Mouse (Mus musculus): ENCODE data around the gene Fiz1. TPM values are rescaled to one million over a fixed set of nuclear protein-coding genes. Genes with fewer than 3 reads are reported as not detected.

Fiz1 gene
- polyA plus RNA-seq, 1 experiment from 2014 or later = 23.4 TPM

GRCm38 (mm10) chr7:5058631-5059030 is 44.1 kb upstream of the Fiz1 start:
- 68% methylated on average over 1 of the region's 1 CpGs for WGBS
- Histone ChIP-seq H3K9me3 (ENCODE audit: control insufficient read depth, low read length) (no peaks in the 10 kb centered on the region), H3K9ac (ENCODE audit: low read length) (no peak overlapping the region), H3K4me2 (ENCODE audit: low read length) (no peak overlapping the region), H3K36me3 (ENCODE audit: control insufficient read depth, insufficient read depth, low read length) (no peaks in the 10 kb centered on the region), H3K27ac (replicated peaks in 1 of 2; ENCODE audit: control insufficient read depth in 1 of 2, insufficient read depth in 1 of 2, low read depth in 2 of 2, low read length in 2 of 2) (no peak overlapping the region), H3K27me3 (ENCODE audit: control insufficient read depth, insufficient read depth, low read length) (peaks cover 53% of the 10 kb centered on the region), H3K4me1 (ENCODE audit: control insufficient read depth in 2 of 2, insufficient read depth in 2 of 2, low read length in 2 of 2) (peaks cover 7 to 24% of the 10 kb centered on the region in 2 experiments; a peak in 3 of 4 replicates), H3K4me3 (ENCODE audit: control insufficient read depth in 1 of 2, insufficient read depth in 1 of 2, low read depth in 1 of 2, low read length in 2 of 2) (no peak overlapping the region)
- no peak for ATAC-seq (ENCODE audit: insufficient number of reproducible peaks, insufficient read depth, low FRiP score, low read depth)

DNA sequence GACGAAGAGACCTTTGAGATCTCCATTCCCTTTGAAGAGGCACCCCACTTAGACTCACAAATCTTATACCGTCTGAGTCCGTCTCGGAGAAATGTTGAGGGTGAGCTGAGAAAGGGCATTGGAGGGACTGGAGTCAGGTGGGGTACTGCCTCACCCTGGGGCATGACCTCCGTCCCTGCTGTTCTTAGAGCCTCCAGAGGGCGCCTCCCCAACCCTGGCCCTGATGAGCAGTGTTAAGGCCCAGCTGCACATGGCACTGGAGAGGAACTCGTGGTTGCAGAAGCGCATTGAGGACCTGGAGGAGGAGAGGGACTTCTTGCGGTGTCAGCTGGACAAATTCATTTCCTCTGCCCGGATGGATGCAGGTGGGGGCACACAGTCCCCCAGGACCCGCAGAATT is 43.3 kb upstream of the Fiz1 start:
- Histone ChIP-seq H3K9me3 (ENCODE audit: control insufficient read depth, low read length) (no peaks in the 10 kb centered on the region), H3K27me3 (ENCODE audit: control insufficient read depth, insufficient read depth, low read length) (peaks cover 61% of the 10 kb centered on the region), H3K36me3 (ENCODE audit: control insufficient read depth, insufficient read depth, low read length) (no peaks in the 10 kb centered on the region), H3K4me3 (ENCODE audit: control insufficient read depth in 1 of 2, insufficient read depth in 1 of 2, low read depth in 1 of 2, low read length in 2 of 2) (no peak overlapping the region), H3K9ac (ENCODE audit: low read length) (no peak overlapping the region), H3K4me1 (ENCODE audit: control insufficient read depth in 2 of 2, insufficient read depth in 2 of 2, low read length in 2 of 2) (peaks cover 8 to 25% of the 10 kb centered on the region in 2 experiments; a peak in 3 of 4 replicates), H3K4me2 (ENCODE audit: low read length) (no peak overlapping the region), H3K27ac (replicated peaks in 1 of 2; ENCODE audit: control insufficient read depth in 1 of 2, insufficient read depth in 1 of 2, low read depth in 2 of 2, low read length in 2 of 2) (no peak overlapping the region)
- ATAC-seq (ENCODE audit: insufficient number of reproducible peaks, insufficient read depth, low FRiP score, low read depth) = no peak
- 32% methylated on average over 11 of the region's 11 CpGs for WGBS

DNA sequence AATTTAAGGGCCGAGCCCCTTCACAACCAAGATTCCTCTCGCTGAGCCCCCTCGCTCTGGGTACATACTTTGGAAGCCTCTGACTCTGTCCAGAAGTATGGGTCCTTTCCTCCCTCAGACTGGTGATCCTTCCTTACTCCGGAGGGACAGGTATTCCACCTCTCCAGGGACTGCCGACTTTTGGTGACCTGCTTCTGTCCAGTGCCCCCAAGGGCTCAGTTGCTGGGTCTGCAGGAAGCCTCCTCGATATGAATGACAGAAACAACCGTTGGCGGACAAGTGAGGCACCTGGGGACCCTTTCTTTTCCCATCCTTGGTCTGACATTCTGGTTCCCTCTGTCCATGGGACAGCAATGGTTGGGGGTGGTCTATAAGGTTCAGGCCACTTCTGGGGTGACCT is 42.9 kb upstream of the Fiz1 start:
- Histone ChIP-seq H3K9ac (ENCODE audit: low read length) (peak overlapping the region; percentile 66; the same call in 1 of the 2 replicates), H3K4me3 (ENCODE audit: control insufficient read depth in 1 of 2, insufficient read depth in 1 of 2, low read depth in 1 of 2, low read length in 2 of 2) (peak overlapping the region; percentile 38 to 41; a peak in 3 of 4 replicates), H3K36me3 (ENCODE audit: control insufficient read depth, insufficient read depth, low read length) (no peaks in the 10 kb centered on the region), H3K4me1 (ENCODE audit: control insufficient read depth in 2 of 2, insufficient read depth in 2 of 2, low read length in 2 of 2) (peaks cover 9 to 30% of the 10 kb centered on the region in 2 experiments), H3K27me3 (ENCODE audit: control insufficient read depth, insufficient read depth, low read length) (peaks cover 66% of the 10 kb centered on the region), H3K27ac (replicated peaks in 1 of 2; ENCODE audit: control insufficient read depth in 1 of 2, insufficient read depth in 1 of 2, low read depth in 2 of 2, low read length in 2 of 2) (no peak overlapping the region), H3K9me3 (ENCODE audit: control insufficient read depth, low read length) (no peaks in the 10 kb centered on the region), H3K4me2 (ENCODE audit: low read length) (peak overlapping the region; percentile 62; the same call in 1 of the 2 replicates)
- 31% methylated on average over 8 of the region's 8 CpGs for WGBS
- no peak for ATAC-seq (ENCODE audit: insufficient number of reproducible peaks, insufficient read depth, low FRiP score, low read depth)

- Histone ChIP-seq H3K27me3 (ENCODE audit: control insufficient read depth, insufficient read depth, low read length) (peaks cover 72% of the 10 kb centered on the region), H3K36me3 (ENCODE audit: control insufficient read depth, insufficient read depth, low read length) (no peaks in the 10 kb centered on the region), H3K27ac (replicated peaks in 1 of 2; ENCODE audit: control insufficient read depth in 1 of 2, insufficient read depth in 1 of 2, low read depth in 2 of 2, low read length in 2 of 2) (no peak overlapping the region), H3K9ac (ENCODE audit: low read length) (peak overlapping the region; percentile 66), H3K9me3 (ENCODE audit: control insufficient read depth, low read length) (no peaks in the 10 kb centered on the region), H3K4me3 (ENCODE audit: control insufficient read depth in 1 of 2, insufficient read depth in 1 of 2, low read depth in 1 of 2, low read length in 2 of 2) (peak overlapping the region; percentile 38 to 41), H3K4me2 (ENCODE audit: low read length) (peak overlapping the region; percentile 62), H3K4me1 (ENCODE audit: control insufficient read depth in 2 of 2, insufficient read depth in 2 of 2, low read length in 2 of 2) (peaks cover 10 to 36% of the 10 kb centered on the region in 2 experiments)
- 3% methylated on average over 49 of the region's 55 CpGs for WGBS
- ATAC-seq (ENCODE audit: insufficient number of reproducible peaks, insufficient read depth, low FRiP score, low read depth) = no peak
These were observed 42.3 kb upstream of the Fiz1 start for GRCm38 (mm10) chr7:5056651-5057263.

DNA sequence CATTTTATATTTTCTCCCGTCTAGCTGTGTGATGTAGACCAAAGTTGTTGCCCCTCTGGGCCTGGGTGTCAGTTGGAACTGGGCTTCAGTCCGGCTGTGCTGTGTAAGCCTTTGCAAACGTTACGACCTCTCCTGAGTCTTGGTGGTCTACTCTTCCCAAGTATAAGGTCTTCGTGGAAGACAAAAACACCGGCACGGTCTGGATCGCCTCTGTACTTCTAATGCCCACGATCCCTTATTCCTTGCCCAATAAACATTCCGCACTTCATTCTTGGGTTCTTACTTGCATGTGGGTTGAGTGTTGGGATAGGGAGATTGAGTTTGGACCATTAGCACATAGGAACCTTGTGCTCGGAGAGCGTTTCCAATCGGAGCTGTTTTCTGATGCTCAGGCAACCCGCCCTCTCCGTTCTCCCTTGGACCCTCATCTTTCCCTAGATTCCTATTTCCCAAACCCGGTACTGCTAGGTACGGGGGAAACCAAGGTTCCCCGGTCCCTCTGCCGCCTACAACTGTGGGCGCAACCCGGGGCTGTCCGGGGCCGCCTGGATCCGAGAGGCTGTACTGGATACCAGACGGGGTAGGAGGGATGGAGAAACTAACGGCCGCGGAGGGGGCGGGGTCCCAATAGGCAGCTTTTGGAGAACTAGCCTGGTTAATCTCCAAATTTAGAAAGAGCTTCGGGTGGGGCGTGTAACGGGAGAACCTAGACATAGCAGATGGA is 39.1 kb upstream of the Fiz1 start:
- WGBS = 11% methylated on average over 32 of the region's 32 CpGs
- Histone ChIP-seq H3K27ac (replicated peaks in 1 of 2; ENCODE audit: control insufficient read depth in 1 of 2, insufficient read depth in 1 of 2, low read depth in 2 of 2, low read length in 2 of 2) (no peak overlapping the region), H3K4me2 (ENCODE audit: low read length) (peak overlapping the region; percentile 94), H3K27me3 (ENCODE audit: control insufficient read depth, insufficient read depth, low read length) (peaks cover 69% of the 10 kb centered on the region), H3K4me1 (ENCODE audit: control insufficient read depth in 2 of 2, insufficient read depth in 2 of 2, low read length in 2 of 2) (peaks cover 10 to 38% of the 10 kb centered on the region in 2 experiments), H3K9me3 (ENCODE audit: control insufficient read depth, low read length) (no peaks in the 10 kb centered on the region), H3K9ac (ENCODE audit: low read length) (peak overlapping the region; percentile 57; the same call in 1 of the 2 replicates), H3K4me3 (ENCODE audit: control insufficient read depth in 1 of 2, insufficient read depth in 1 of 2, low read depth in 1 of 2, low read length in 2 of 2) (peak overlapping the region; percentile 36 to 77), H3K36me3 (ENCODE audit: control insufficient read depth, insufficient read depth, low read length) (no peaks in the 10 kb centered on the region)
- ATAC-seq (ENCODE audit: insufficient number of reproducible peaks, insufficient read depth, low FRiP score, low read depth) = no peak

DNA sequence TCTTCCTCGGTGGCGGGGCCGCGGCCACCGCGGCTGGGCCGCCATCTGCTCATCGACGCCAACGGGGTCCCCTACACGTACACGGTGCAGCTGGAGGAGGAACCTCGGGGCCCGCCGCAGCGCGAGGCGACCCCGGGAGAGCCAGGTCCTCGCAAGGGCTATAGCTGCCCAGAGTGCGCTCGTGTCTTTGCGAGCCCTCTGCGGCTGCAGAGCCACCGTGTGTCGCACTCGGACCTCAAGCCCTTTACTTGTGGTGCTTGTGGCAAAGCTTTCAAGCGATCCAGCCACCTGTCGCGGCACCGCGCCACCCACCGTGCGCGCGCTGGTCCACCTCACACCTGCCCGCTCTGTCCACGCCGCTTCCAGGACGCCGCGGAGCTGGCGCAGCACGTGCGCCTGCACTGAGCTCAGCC is 38.4 kb upstream of the Fiz1 start:
- Histone ChIP-seq H3K36me3 (ENCODE audit: control insufficient read depth, insufficient read depth, low read length) (no peaks in the 10 kb centered on the region), H3K9ac (ENCODE audit: low read length) (peak overlapping the region; percentile 57; the same call in 1 of the 2 replicates), H3K9me3 (ENCODE audit: control insufficient read depth, low read length) (no peaks in the 10 kb centered on the region), H3K4me1 (ENCODE audit: control insufficient read depth in 2 of 2, insufficient read depth in 2 of 2, low read length in 2 of 2) (peaks cover 10 to 38% of the 10 kb centered on the region in 2 experiments), H3K27ac (replicated peaks in 1 of 2; ENCODE audit: control insufficient read depth in 1 of 2, insufficient read depth in 1 of 2, low read depth in 2 of 2, low read length in 2 of 2) (no peak overlapping the region), H3K4me3 (ENCODE audit: control insufficient read depth in 1 of 2, insufficient read depth in 1 of 2, low read depth in 1 of 2, low read length in 2 of 2) (peak overlapping the region; percentile 21 to 77), H3K4me2 (ENCODE audit: low read length) (peak overlapping the region; percentile 94), H3K27me3 (ENCODE audit: control insufficient read depth, insufficient read depth, low read length) (peaks cover 62% of the 10 kb centered on the region)
- ATAC-seq (ENCODE audit: insufficient number of reproducible peaks, insufficient read depth, low FRiP score, low read depth) = no peak
- WGBS = 7% methylated on average over 43 of the region's 45 CpGs

DNA sequence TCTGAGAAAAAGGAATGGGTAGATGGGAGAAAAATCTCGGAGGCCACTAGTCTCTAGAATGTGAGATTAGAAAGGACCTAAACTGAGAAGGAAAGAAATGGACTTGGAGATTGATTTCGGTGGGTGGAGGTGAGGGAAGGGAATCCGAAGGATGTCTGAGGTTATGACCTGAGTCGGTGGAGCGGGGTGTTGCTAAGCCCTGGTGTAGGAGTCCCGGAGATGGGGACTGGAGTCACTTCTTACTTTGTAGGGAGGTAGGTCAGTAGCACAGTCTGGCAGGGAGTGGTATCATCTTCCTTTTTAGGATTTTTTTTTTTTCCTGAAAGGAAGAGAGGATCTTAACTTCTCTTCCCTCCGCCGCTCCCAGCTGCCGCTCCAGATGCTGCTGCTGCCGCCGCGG is 37.9 kb upstream of the Fiz1 start:
- Histone ChIP-seq H3K27me3 (ENCODE audit: control insufficient read depth, insufficient read depth, low read length) (peaks cover 57% of the 10 kb centered on the region), H3K4me2 (ENCODE audit: low read length) (peak overlapping the region; percentile 94), H3K9me3 (ENCODE audit: control insufficient read depth, low read length) (no peaks in the 10 kb centered on the region), H3K4me1 (ENCODE audit: control insufficient read depth in 2 of 2, insufficient read depth in 2 of 2, low read length in 2 of 2) (peaks cover 10 to 38% of the 10 kb centered on the region in 2 experiments), H3K4me3 (ENCODE audit: control insufficient read depth in 1 of 2, insufficient read depth in 1 of 2, low read depth in 1 of 2, low read length in 2 of 2) (peak overlapping the region; percentile 21 to 77), H3K36me3 (ENCODE audit: control insufficient read depth, insufficient read depth, low read length) (no peaks in the 10 kb centered on the region), H3K9ac (ENCODE audit: low read length) (peak overlapping the region; percentile 57), H3K27ac (replicated peaks in 1 of 2; ENCODE audit: control insufficient read depth in 1 of 2, insufficient read depth in 1 of 2, low read depth in 2 of 2, low read length in 2 of 2) (no peak overlapping the region)
- 4% methylated on average over 11 of the region's 12 CpGs for WGBS
- no peak for ATAC-seq (ENCODE audit: insufficient number of reproducible peaks, insufficient read depth, low FRiP score, low read depth)
